Mouse (Mus musculus): ENCODE data around the gene Wdr4.
"Not testable (repeated sequence)": the region's sequence is repeated elsewhere in the genome, so short reads cannot be mapped to it uniquely, and the experiment has no call there.

Gene Wdr4

GRCm38 (mm10) chr17:31535871-31536629 lies 16.3 kb upstream of the Wdr4 start:
- no peak for DNase-seq (ENCODE audit: low spot score in 2 of 2)

- no peak for DNase-seq (ENCODE audit: low spot score in 2 of 2)
These were observed 15.6 kb upstream of the Wdr4 start for GRCm38 (mm10) chr17:31535358-31535757.

- DNase-seq (ENCODE audit: low spot score in 2 of 2), result not testable (repeated sequence)
These were observed 12.6 kb upstream of the Wdr4 start for GRCm38 (mm10) chr17:31532331-31532730.

GRCm38 (mm10) chr17:31531441-31532158 lies 11.8 kb upstream of the Wdr4 start:
- no peak for DNase-seq (ENCODE audit: low spot score in 2 of 2)

DNA sequence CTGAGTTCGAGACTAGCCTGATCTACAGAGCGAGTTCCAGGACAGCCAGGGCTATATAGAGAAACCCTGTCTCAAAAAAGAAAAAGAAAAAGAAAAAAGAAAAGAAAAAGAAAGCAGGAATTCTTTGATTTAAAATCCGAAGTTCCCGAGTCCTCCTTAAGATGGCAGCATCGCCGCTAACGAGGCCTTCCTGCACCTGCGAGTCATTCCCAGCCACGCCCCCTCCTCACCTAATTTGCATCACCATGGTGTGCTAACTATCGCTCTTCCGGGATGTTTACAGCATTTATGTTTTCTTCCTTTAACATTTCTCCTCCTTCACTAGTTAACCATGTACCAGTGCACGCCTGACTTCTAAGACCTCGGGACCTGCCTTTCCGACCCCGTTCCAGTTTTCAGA lies 9.5 kb upstream of the Wdr4 start:
- DNase-seq (ENCODE audit: low spot score in 2 of 2), result peak in 1 of 2 experiments; percentile 32

GRCm38 (mm10) chr17:31525816-31526215 lies 6.0 kb upstream of the Wdr4 start:
- DNase-seq (ENCODE audit: low spot score in 2 of 2), result no peak

DNA sequence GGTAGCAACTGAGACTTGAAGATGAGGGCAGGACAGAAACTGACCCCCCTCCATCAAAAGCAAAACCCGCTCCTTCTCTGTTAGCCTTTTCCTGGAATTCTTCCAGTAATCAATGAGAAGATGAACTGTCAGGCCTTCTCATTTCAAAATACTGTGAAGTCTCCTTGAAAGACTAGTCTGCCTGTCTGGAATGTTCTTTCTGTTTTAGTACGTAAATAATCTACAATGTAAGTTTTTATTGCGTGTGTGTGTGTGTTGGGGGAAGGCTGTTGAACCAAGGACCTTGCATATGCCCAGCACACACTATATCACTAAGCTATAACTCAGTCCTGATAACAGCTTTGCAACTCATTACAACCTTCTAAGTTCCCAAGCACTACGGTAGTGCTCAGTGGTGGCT lies 5.3 kb upstream of the Wdr4 start:
- no peak for DNase-seq (ENCODE audit: low spot score in 2 of 2)

DNA sequence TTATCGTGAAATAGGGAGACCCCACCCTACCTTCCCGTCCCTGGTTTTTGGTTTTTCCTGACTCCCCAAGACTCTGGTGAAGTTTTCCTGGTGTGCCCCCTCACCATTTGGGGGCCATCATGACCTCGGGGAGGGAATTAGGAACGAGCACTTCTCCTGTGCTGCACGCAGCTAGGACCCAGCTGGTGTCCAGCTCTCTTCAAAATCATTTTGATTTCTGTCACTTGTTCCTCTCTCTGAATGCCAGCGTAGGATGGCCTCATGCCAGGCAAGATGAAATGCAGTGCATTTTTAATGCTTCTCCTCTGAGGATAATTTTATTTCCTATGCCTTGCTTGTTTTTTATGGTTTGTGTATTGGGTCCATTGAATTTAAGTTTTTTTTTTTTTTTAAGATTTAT lies 2.2 kb upstream of the Wdr4 start:
- no peak for DNase-seq (ENCODE audit: low spot score in 2 of 2)

DNA sequence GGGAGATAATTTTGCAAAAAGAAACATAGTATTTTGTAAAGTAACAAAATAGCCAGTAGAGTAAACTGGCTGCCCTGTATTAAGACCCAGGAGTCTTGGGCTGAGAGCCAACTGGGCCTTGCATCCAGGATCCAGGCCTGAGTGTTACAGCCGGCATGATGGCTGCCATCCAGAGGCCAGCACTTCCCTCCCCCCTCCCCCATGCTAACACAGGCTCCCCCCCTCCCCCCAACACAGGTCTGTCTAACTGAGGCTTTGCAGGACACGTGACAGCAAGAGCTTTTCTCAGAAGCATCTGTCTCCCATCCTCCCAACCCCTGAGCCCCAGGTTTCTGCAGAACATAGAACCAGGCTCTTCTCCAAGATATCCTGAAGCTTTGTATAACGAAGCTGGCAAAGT lies 1.1 kb upstream of the Wdr4 start:
- DNase-seq (ENCODE audit: low spot score in 2 of 2), result no peak

GRCm38 (mm10) chr17:31519344-31519945 lies 335 bp downstream of the Wdr4 start:
- no peak for DNase-seq (ENCODE audit: low spot score in 2 of 2)

GRCm38 (mm10) chr17:31514696-31515095 lies 5.1 kb downstream of the Wdr4 start:
- no peak for DNase-seq (ENCODE audit: low spot score in 2 of 2)

- DNase-seq (ENCODE audit: low spot score in 2 of 2), result no peak
These were observed 7.2 kb downstream of the Wdr4 start for GRCm38 (mm10) chr17:31512593-31512992.

- DNase-seq (ENCODE audit: low spot score in 2 of 2), result peak; percentile 65 to 88
These were observed 7.8 kb downstream of the Wdr4 start for GRCm38 (mm10) chr17:31511792-31512495.

GRCm38 (mm10) chr17:31510944-31511343 lies 8.8 kb downstream of the Wdr4 start:
- DNase-seq (ENCODE audit: low spot score in 2 of 2), result no peak

DNA sequence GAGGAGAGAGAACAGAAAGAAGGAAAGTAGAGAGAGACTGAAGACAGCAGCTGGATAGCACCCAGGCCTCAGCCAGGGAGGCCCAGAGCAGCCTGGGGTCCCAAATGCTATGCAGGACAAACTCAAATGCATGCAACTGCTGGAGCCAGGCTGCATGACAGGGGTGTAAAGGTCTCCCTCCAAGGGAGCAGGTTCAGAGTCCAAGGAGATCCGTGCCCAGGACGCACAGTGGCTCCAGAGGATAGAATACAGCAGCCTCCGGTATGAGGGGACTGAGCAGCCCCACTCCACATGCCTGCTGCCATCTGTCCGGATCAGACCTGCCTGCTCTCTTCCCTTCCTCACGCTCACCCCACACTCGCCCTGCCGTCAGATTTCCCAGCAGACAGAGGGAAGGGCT lies 13.5 kb downstream of the Wdr4 start:
- DNase-seq (ENCODE audit: low spot score in 2 of 2), result no peak

DNA sequence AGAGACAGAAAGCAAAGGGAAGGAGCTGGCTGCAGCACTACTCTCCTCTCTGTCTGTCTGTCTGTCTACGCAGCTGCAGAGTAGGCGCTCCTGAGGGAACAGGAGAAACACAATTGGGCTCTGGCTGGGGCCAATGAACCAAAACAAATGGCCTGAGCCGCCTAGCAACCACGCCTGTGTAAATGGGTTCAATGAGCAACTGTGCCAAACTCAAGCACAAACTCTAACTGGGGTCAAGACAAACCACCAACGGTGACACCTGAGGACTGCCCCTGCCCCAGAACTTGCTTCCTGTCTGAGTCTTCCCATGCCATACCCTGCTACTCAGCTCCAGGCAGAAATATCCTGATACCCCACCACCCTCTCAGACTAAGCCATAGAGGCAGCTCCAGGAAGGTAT lies 14.8 kb downstream of the Wdr4 start:
- no peak for DNase-seq (ENCODE audit: low spot score in 2 of 2)

- DNase-seq (ENCODE audit: low spot score in 2 of 2), result no peak
These were observed 15.8 kb downstream of the Wdr4 start for GRCm38 (mm10) chr17:31503936-31504335.

DNA sequence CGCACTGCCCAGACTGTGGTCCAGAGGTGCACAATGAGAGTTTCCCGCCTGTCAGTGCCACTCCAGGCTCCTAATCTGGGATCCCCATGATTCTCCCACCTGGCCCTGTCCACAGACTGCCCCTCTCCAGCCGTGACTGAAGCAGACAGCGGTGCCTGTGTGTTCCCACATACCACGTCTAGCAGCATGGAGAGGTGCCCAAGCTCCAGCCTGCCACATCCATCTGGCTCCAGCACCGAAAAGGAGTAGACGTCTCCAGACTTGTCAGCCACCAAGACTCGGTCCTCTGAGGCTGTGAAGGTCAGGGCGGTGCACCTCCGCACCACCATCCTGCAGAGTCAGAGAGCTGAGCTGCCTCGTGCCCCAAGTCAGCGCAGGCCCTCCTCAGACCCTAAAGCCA lies 16.4 kb downstream of the Wdr4 start:
- no peak for DNase-seq (ENCODE audit: low spot score in 2 of 2)

GRCm38 (mm10) chr17:31502261-31502927 lies 17.4 kb downstream of the Wdr4 start:
- DNase-seq (ENCODE audit: low spot score in 2 of 2), result no peak

- no peak for DNase-seq (ENCODE audit: low spot score in 2 of 2)
These were observed 18.9 kb downstream of the Wdr4 start for GRCm38 (mm10) chr17:31500908-31501307.

DNA sequence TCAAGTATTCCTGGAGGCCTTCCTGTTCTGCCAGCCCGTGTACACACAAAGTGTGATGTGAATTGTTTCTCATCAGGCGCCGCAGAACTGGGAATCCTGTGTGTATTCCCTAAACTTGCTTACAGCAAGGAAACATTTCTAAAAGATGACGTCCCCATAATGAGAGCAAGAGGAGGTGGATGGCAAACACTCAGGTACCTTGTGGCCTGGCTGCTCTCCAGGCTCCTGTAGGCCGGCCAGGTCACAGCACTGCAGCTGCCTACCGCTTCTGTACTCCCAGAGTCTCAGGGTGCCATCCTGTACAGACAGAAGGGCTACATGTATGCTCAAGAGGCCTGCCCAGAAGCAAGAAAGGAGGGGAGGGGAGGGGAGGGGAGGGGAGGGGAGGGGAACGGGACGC lies 19.4 kb downstream of the Wdr4 start:
- no peak for DNase-seq (ENCODE audit: low spot score in 2 of 2)

DNA sequence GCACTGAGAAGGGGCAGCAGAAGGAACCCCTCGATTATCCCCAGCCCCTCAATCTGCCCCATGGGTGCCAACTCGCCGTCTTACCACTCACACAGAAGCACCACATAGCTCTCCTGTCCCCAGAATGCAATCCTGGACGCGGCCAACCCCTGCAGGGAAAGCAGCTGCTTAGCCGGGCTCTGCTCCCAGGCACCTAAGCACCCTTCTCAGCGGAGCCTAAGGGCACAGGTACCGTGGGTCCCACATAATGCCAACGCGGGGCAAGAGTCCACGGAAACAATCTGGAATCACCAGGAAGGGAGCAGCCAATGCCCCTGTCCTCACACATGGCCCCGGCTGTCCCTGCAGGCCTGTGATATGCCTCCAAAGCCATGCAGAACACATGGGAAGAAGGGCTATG lies 20.1 kb downstream of the Wdr4 start:
- no peak for DNase-seq (ENCODE audit: low spot score in 2 of 2)
